Mouse (Mus musculus) G1E (cell line): ENCODE data around the gene Ajap1. TPM values are rescaled to one million over a fixed set of nuclear protein-coding genes. Genes with fewer than 3 reads are reported as not detected.
A peak's percentile ranks its signal among the peaks of the same experiment; 100 is the strongest.

Experiments
- ATAC-seq: 2 replicates; pipeline ENCODE4 v1.8.0; 2016; ENCODE audit warnings: mild to moderate bottlenecking; ENCODE audit not compliant: insufficient number of reproducible peaks, poor library complexity, low FRiP score, severe bottlenecking; ENCODE audit errors: extremely low read depth
- DNase-seq: peaks from one replicate; pipeline ENCODE4 v3.0.0; 2012; ENCODE audit warnings: low spot score
- H3K27me3 ChIP-seq: 2 replicates; pipeline ENCODE4 v1.6.1; 2012; ENCODE audit warnings: mild to moderate bottlenecking, low read length, inconsistent platforms; ENCODE audit not compliant: insufficient read depth
- H3K36me3 ChIP-seq: replicated peaks from 2 replicates; pipeline ENCODE3; 2012; ENCODE audit warnings: mild to moderate bottlenecking, inconsistent platforms
- H3K4me1 ChIP-seq: 2 replicates; pipeline ENCODE4 v1.6.1; 2012; ENCODE audit warnings: low read depth, low read length, inconsistent platforms, mixed read lengths; ENCODE audit not compliant: insufficient read depth
- H3K4me3 ChIP-seq: 2 replicates; pipeline ENCODE4 v1.5.1; 2012; ENCODE audit warnings: low read depth, mild to moderate bottlenecking, inconsistent platforms, low read length, moderate library complexity, mixed read lengths
- H3K9me3 ChIP-seq: replicated peaks from 2 replicates; pipeline ENCODE4 v1.6.1; 2012; ENCODE audit warnings: inconsistent platforms
- CTCF ChIP-seq: IDR thresholded peaks from 2 replicates; pipeline ENCODE4 v1.5.1; 2012; ENCODE audit warnings: low read depth, low read length, inconsistent platforms, mixed read lengths
- GATA1 ChIP-seq: IDR thresholded peaks from 2 replicates; pipeline ENCODE4 v1.6.1; 2012; ENCODE audit warnings: borderline replicate concordance, low read length, inconsistent platforms, mixed read lengths
- GATA2 ChIP-seq: IDR thresholded peaks from 2 replicates; pipeline ENCODE4 v1.6.1; 2012; ENCODE audit warnings: low read depth, low read length, inconsistent platforms, borderline replicate concordance
- POLR2AphosphoS5 ChIP-seq: IDR thresholded peaks from 2 replicates; pipeline ENCODE4 v1.6.1; 2012; ENCODE audit warnings: low read depth, low read length, inconsistent platforms; ENCODE audit not compliant: insufficient replicate concordance
- TAL1 ChIP-seq: conservative IDR thresholded peaks from 2 replicates; pipeline ENCODE4 v1.6.1; 2012; ENCODE audit warnings: low read depth, low read length, inconsistent platforms, mixed read lengths
- polyA plus RNA-seq: library from polyadenylated mRNA; stranded (reverse); fragments of >175 nt; gene quantifications from 2 replicates; pipeline ENCODE4 v1.2.3, GENCODE M21; 2012
- total RNA-seq, 2 experiments: library from RNA; stranded (forward) in 1 of 2; stranded (reverse) in 1 of 2; fragments of 200-1000 nt in 1 of 2; fragments of >200 nt in 1 of 2; fragmentation: Nextera tagmentation in 1 of 2; gene quantifications; 2 replicates each; pipeline ENCODE4 v1.2.3; 2014 to 2017

Gene Ajap1
- total and polyA plus RNA-seq, 3 experiments = 0.22 TPM; not detected in 2

DNA sequence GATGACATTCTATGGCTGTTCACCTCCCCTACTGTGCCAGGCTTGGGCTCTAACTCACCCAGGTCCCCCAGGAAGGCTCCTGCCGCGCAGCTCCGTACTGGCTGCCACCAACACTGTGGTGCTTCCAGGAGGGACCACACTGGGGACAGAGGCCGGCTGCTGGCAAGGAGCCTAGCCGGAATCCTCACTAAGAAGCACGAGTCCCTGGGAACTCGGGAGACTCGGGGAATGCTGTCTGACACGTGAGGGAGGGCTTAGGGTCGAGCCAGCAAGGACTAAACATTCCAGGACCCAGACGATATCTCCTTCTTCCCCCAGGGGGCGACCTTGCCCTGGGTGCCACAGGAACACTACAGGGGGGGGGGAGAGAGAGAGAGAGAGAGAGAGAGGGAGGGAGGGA is 64.7 kb downstream of the Ajap1 start:
- DNase-seq = no peak
- Histone ChIP-seq H3K27me3 (no peaks in the 10 kb centered on the region), H3K9me3 (peaks cover 97% of the 10 kb centered on the region), H3K4me1 (no peaks in the 10 kb centered on the region), H3K36me3 (no peaks in the 10 kb centered on the region), H3K4me3 (no peak overlapping the region; the same call in 1 of the 2 replicates)
- ATAC-seq = no peak
- TF ChIP-seq GATA2 (no peak), POLR2AphosphoS5 (no peak), CTCF (no peak), GATA1 (no peak)

DNA sequence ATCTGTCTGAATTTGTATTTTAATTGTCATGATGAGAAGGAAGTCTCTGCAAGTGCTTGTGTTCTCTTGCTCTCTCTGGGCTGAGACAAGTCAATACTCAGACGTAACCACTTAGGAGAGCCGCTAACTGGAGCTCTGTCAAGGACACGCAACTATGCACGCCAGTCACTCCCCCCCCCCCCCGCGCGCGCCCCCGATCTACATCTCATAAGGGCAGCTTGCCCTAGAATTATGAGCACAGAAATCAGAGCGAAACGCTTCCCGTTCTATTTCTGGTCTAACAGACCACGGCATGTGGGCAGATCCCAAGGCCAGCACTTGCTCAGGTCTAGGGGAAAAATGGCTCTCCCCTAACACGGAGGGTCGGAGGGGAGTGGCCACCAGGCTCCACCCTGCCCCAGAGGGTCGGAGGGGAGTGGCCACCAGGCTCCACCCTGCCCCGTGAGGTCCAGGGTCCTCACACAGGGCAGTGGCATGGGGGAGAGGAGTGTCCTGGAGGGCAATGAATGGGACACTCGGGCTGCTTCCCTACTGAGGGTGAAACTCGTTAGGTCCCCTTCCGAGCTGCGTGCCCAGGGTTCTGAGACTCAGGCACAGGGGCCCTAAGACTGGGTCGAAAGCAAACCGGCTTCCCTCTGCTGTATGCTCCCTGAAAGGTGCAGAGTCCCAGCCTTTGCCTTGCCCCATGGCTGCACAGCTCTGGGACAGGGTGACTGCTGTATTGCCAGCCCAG is 65.3 kb downstream of the Ajap1 start:
- TF ChIP-seq POLR2AphosphoS5 = no peak
- TF ChIP-seq GATA2 = no peak
- TF ChIP-seq TAL1 = no peak
- no peak for DNase-seq
- no peaks in the 10 kb centered on the region for H3K4me1 ChIP-seq

DNA sequence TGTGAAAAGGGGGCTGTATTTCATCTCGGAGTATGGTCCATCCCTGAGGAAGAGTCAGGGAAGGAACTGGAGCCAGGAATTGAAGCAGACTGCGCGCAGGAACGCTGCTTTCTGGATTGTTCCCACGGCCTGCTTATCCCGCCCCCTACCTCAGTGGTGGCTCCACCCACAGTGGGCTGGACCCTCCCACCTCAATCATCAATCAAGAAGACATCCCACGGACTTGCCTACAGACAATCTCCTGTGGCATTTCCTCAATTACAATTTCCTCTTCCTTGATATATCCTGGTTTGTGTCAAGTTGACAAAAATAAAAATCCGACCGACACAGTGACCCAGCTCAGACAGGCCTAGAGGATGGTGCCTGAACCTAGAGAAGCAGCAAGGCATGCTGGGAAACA is 66.5 kb downstream of the Ajap1 start:
- DNase-seq (no peak), ATAC-seq (no peak)
- H3K4me1 ChIP-seq = no peaks in the 10 kb centered on the region
- H3K4me3 ChIP-seq = no peak overlapping the region
- no peaks in the 10 kb centered on the region for H3K27me3 ChIP-seq
- H3K36me3 ChIP-seq = no peaks in the 10 kb centered on the region
- no peak for TF ChIP-seq TAL1
- no peak for TF ChIP-seq GATA1
- TF ChIP-seq CTCF = no peak
- no peak for TF ChIP-seq POLR2AphosphoS5
- no peak for TF ChIP-seq GATA2
- peaks cover 97% of the 10 kb centered on the region for H3K9me3 ChIP-seq

More for the DNA sequence above, 65.3 kb downstream of the Ajap1 start:
- Histone ChIP-seq H3K27me3 (no peaks in the 10 kb centered on the region), H3K36me3 (no peaks in the 10 kb centered on the region), H3K9me3 (peaks cover 97% of the 10 kb centered on the region), H3K4me3 (peak overlapping the region; percentile 13; the same call in 1 of the 2 replicates)
- no peak for ATAC-seq

DNA sequence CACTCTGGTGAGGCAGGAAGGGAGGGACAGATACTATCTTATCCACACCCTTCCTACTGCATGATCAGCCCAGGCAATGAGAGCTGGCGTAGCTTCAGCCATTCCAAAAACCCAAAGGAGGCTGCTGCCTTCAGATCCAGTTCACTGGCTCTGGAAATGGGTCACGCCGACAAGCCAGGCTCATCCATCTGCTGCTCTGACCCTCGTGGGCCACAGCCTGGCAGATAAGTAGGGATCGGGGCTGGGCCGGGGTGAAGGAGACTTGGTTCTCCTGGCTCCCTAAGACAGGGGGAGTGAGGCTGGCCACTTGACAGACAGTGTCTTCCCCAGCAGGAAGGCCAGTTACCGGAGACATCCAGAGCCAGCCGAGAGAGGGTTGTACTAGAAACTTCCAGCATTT is 84.2 kb downstream of the Ajap1 start:
- no peak overlapping the region for H3K4me3 ChIP-seq
- H3K9me3 ChIP-seq = peaks cover 94% of the 10 kb centered on the region
- H3K36me3 ChIP-seq = no peaks in the 10 kb centered on the region
- ATAC-seq (no peak), DNase-seq (no peak)
- H3K4me1 ChIP-seq = no peaks in the 10 kb centered on the region
- H3K27me3 ChIP-seq = no peaks in the 10 kb centered on the region
- no peak for TF ChIP-seq GATA1
- TF ChIP-seq CTCF = no peak
- TF ChIP-seq GATA2 = no peak
- no peak for TF ChIP-seq POLR2AphosphoS5
- TF ChIP-seq TAL1 = no peak

DNA sequence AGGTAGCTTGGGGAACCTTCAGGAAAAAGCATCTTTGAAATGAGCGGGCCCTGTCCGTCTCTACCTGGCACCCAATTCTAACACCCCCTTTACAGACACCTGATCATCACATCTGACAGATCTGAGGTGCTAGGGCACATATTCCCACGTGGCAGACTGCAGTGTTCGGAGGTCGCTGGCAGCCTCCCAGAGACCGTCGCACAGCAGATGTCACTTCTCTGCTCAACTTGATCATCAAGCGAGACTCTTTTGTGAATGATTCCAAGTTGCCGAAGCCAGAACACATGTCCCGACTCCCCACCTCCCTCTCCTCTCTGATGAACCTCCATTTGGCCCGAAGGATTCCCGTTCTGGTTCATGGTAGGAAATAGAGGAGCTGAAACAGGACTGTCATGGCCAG is 95.1 kb downstream of the Ajap1 start:
- H3K36me3 ChIP-seq = no peaks in the 10 kb centered on the region
- DNase-seq (no peak), ATAC-seq (no peak)
- no peaks in the 10 kb centered on the region for H3K4me1 ChIP-seq
- TF ChIP-seq TAL1 (no peak), POLR2AphosphoS5 (no peak), GATA2 (no peak), GATA1 (no peak), CTCF (no peak)
- no peaks in the 10 kb centered on the region; the same call in 1 of the 2 replicates for H3K27me3 ChIP-seq
- H3K4me3 ChIP-seq = no peak overlapping the region
- peaks cover 81% of the 10 kb centered on the region for H3K9me3 ChIP-seq

DNA sequence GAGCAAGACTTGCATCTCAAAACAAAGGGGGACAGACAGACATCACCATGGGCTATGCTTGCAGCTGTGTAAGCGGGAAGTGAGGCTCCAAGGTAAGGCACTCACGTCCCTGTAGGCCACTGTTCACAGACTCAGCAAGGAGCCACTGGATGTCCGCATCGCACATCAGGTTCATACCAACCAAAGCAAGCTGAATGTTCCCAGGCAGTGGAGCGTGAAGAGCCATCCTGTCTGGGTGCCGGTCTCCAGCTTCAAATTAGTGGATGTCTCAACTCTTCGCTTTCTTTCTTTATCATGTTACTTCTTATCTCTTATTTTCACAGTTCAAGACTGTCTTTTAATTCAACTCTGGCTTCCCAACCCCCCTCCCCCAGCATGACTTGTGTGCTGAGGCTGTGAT is 101.2 kb downstream of the Ajap1 start:
- peaks cover 91% of the 10 kb centered on the region for H3K9me3 ChIP-seq
- H3K4me3 ChIP-seq = no peak overlapping the region
- ATAC-seq = no peak

More for the DNA sequence above, 101.2 kb downstream of the Ajap1 start:
- TF ChIP-seq TAL1 (no peak), CTCF (no peak), GATA1 (no peak)
- H3K27me3 ChIP-seq = no peaks in the 10 kb centered on the region; the same call in 1 of the 2 replicates
- no peak for DNase-seq
- H3K4me1 ChIP-seq = no peaks in the 10 kb centered on the region
- H3K36me3 ChIP-seq = no peaks in the 10 kb centered on the region
